Mouse (Mus musculus): Measurements from ENCODE around the gene Phospho1. TPM values are rescaled to one million over a fixed set of nuclear protein-coding genes. Genes with fewer than 3 reads are reported as not detected.

Gene Phospho1
- polyA plus RNA-seq, 1 experiment from 2014 or later = 8.3 TPM

DNA sequence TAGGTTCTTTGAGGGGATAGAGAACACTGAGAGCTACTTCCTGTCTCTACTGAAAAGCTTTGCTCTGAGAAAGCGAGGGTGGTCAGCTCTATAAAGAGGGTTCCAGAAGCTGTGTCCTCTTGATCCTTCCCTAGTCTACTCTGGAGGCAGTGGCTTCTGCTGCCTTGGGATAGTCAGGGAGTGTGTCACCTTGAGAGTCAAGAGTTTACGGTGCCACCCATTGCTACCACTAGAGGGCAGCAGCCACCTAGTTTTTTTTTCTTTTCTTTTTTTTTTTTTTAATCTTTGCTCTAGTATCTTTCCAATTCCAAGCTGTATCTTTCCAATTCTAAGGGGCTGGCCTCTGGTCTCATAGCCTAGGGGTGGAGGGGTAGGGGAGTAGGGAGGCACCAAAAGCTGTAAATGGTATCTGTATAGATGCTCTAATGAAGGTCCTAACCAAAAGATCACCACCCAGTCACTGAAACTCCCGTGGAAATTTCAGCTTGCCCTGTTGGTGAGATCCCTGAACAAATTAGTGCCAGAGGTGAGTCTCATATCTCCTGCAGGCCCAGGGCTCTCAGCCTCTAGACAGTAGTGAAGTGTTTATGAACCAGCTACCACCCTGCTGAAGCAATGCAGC, 3.3 kb downstream of the Phospho1 start:
- Histone ChIP-seq H3K27me3 (peaks cover 79% of the 10 kb centered on the region), H3K4me2 (replicated peaks) (no peak overlapping the region), H3K27ac (replicated peaks) (no peak overlapping the region), H3K9me3 (replicated peaks) (no peaks in the 10 kb centered on the region), H3K4me3 (replicated peaks) (no peak overlapping the region), H3K9ac (no peak overlapping the region), H3K4me1 (peaks cover 27% of the 10 kb centered on the region), H3K36me3 (no peaks in the 10 kb centered on the region)
- ATAC-seq (ENCODE audit: insufficient number of reproducible peaks, low FRiP score, low TSS enrichment, low read depth) = no peak
- 16% methylated on average over 3 of the region's 3 CpGs for WGBS

DNA sequence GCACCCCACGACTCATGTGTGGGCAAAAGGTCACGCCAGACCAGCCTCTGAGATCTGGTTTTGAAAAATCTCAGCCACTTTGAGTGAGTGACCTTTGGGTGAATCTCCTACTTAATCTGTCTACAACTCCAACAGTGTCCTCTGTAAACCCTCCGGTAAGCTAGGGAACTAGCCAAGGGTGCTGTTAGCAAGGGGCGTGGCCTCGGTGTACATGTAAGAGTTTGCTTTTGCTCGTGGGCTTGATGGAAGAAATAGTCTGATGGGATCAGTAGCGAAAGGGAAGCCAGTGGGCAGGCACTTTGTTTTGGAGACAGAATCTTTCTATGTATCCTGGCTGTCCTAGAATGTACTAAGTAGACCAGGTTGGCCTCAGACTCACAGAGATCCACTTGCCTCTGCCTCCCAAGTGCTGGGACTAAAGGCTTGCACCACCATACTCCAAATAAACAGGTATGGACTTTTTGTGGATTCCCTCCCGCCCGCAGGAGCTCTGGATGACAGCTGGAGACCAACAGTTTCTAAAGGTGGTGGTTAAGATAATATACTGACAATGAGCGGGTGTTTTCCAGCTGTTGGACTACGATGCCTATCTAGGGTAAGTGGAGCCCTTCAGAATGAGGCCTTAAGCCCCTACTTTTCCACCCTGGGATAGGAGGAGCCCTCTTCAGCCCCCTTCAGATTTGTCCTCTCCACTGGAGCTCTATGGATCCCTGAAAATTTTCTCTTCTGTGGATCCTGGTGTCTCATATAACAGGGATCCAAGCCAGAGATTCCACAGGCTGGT, 4.1 kb downstream of the Phospho1 start:
- no peak for ATAC-seq (ENCODE audit: insufficient number of reproducible peaks, low FRiP score, low TSS enrichment, low read depth)
- Histone ChIP-seq H3K4me1 (peaks cover 32% of the 10 kb centered on the region), H3K27me3 (peaks cover 84% of the 10 kb centered on the region), H3K4me3 (replicated peaks) (0 out of 2 replicates have a peak overlapping the region, but pooled peaks have one; percentile 5), H3K27ac (replicated peaks) (no peak overlapping the region), H3K9me3 (replicated peaks) (no peaks in the 10 kb centered on the region), H3K4me2 (replicated peaks) (no peak overlapping the region), H3K9ac (no peak overlapping the region), H3K36me3 (no peaks in the 10 kb centered on the region)
- 67% methylated on average over 11 of the region's 11 CpGs for WGBS

DNA sequence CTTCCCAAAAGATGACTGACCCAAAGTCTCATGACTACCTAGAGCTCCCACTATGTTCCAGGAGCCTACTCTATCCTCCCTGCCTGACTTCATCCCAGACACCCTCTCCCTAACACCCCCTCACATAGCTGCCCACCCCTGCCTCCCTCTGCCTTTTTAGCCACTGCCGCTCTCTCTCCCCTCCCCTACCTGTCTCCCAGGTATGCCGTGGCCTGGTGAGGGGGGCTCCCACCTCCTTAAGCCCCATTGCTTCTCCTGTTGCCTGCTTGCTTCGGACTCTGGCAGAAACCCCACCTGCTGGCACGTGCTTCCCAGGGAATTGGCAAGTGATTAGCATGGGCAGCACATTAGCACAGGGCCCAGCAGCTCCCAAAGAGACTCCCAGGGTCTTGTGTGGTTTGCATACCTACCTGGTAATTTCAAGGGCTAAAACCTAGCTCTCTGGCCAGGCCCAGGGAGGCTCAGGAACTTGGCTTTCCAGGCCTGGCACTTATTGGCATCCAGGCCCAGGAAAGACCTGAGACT, 5.3 kb downstream of the Phospho1 start:
- H3K4me3 ChIP-seq (replicated peaks) = no peak overlapping the region
- peaks cover 42% of the 10 kb centered on the region for H3K4me1 ChIP-seq
- peaks cover 95% of the 10 kb centered on the region for H3K27me3 ChIP-seq
- H3K4me2 ChIP-seq (replicated peaks) = no peak overlapping the region
- no peak overlapping the region for H3K27ac ChIP-seq (replicated peaks)
- ATAC-seq (ENCODE audit: insufficient number of reproducible peaks, low FRiP score, low TSS enrichment, low read depth) = no peak
- no peak overlapping the region for H3K9ac ChIP-seq
- no peaks in the 10 kb centered on the region for H3K36me3 ChIP-seq
- H3K9me3 ChIP-seq (replicated peaks) = no peaks in the 10 kb centered on the region
- 22% methylated on average over 4 of the region's 4 CpGs for WGBS

DNA sequence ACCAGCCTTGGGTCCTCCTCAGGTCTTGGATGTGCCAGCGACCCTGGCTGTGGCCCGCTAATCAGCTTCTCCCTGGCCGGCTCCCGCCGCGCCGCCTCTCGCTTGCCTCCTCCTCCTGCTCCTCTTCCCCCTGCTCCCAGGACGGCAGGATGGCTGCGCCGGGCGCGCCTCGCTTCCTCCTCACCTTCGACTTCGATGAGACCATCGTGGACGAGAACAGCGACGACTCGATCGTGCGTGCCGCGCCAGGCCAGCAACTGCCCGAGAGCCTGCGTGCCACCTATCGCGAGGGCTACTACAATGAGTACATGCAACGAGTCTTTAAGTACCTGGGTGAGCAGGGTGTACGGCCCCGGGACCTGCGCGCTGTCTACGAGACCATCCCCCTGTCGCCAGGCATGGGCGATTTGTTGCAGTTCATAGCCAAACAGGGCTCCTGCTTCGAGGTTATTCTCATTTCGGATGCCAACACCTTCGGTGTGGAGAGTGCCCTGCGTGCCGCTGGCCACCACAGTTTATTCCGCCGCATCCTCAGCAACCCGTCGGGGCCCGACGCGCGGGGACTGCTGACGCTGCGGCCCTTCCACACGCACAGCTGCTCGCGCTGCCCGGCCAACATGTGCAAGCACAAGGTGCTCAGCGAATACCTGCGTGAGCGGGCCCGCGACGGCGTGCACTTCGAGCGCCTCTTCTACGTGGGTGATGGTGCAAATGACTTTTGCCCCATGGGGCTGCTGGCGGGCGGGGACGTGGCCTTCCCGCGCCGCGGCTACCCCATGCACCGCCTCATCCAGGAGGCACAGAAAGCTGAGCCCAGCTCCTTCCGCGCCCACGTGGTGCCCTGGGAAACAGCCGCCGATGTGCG, 6.3 kb downstream of the Phospho1 start:
- Histone ChIP-seq H3K4me2 (replicated peaks) (peak overlapping the region; percentile 50), H3K36me3 (no peaks in the 10 kb centered on the region), H3K4me3 (replicated peaks) (peak overlapping the region; percentile 33), H3K27me3 (peaks cover 95% of the 10 kb centered on the region), H3K9me3 (replicated peaks) (no peaks in the 10 kb centered on the region), H3K27ac (replicated peaks) (no peak overlapping the region), H3K4me1 (peaks cover 37% of the 10 kb centered on the region), H3K9ac (no peak overlapping the region)
- 2% methylated on average over 80 of the region's 80 CpGs for WGBS
- no peak for ATAC-seq (ENCODE audit: insufficient number of reproducible peaks, low FRiP score, low TSS enrichment, low read depth)

DNA sequence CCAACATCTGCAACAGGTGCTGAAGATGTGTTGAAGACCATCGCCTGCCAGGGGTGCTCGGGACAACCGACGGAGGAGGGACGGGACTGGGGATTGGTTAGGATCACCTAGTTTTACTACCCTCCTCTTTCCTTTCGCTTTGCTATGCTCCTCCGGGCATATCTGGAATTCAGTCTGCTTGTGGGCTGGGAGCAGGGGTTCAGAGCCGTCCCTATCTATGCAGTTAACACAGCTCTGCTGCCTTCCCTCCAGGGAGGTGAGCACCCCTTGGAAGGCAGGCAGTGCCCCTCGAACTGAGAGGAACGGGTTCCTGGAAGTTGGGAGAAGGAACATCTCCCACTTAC, 6.9 kb downstream of the Phospho1 start:
- WGBS = 3% methylated on average over 10 of the region's 10 CpGs
- H3K9ac ChIP-seq = no peak overlapping the region
- no peak for ATAC-seq (ENCODE audit: insufficient number of reproducible peaks, low FRiP score, low TSS enrichment, low read depth)
- no peaks in the 10 kb centered on the region for H3K9me3 ChIP-seq (replicated peaks)
- H3K27ac ChIP-seq (replicated peaks) = no peak overlapping the region
- no peaks in the 10 kb centered on the region for H3K36me3 ChIP-seq
- peak overlapping the region; percentile 33 for H3K4me3 ChIP-seq (replicated peaks)
- peaks cover 41% of the 10 kb centered on the region for H3K4me1 ChIP-seq
- H3K27me3 ChIP-seq = peaks cover 99% of the 10 kb centered on the region
- peak overlapping the region; percentile 50 for H3K4me2 ChIP-seq (replicated peaks)

DNA sequence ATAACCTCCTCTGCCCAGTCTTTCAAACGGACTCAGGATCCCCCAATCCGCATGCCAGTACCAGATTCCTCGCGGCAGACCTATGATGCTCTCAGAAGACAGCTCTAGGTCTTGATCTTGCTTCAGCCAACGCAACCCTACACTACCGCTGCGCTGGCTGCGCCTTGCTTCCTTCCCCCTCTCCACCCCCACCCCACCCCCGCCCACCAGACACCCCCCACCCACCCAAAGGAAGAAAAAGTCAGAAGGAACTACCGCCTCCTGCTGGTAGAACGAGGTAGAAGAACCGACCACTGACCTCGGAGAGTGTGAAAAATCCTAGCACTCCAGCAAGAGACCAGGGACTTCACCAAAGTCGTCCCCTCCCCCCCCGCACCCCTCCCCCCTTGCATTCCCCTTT, 7.3 kb downstream of the Phospho1 start:
- 6% methylated on average over 15 of the region's 15 CpGs for WGBS
- Histone ChIP-seq H3K4me3 (replicated peaks) (peak overlapping the region; percentile 33), H3K9me3 (replicated peaks) (no peaks in the 10 kb centered on the region), H3K4me2 (replicated peaks) (peak overlapping the region; percentile 50), H3K4me1 (peaks cover 44% of the 10 kb centered on the region), H3K9ac (no peak overlapping the region), H3K27ac (replicated peaks) (no peak overlapping the region), H3K36me3 (no peaks in the 10 kb centered on the region), H3K27me3 (peaks cover 99% of the 10 kb centered on the region)
- ATAC-seq (ENCODE audit: insufficient number of reproducible peaks, low FRiP score, low TSS enrichment, low read depth) = no peak

DNA sequence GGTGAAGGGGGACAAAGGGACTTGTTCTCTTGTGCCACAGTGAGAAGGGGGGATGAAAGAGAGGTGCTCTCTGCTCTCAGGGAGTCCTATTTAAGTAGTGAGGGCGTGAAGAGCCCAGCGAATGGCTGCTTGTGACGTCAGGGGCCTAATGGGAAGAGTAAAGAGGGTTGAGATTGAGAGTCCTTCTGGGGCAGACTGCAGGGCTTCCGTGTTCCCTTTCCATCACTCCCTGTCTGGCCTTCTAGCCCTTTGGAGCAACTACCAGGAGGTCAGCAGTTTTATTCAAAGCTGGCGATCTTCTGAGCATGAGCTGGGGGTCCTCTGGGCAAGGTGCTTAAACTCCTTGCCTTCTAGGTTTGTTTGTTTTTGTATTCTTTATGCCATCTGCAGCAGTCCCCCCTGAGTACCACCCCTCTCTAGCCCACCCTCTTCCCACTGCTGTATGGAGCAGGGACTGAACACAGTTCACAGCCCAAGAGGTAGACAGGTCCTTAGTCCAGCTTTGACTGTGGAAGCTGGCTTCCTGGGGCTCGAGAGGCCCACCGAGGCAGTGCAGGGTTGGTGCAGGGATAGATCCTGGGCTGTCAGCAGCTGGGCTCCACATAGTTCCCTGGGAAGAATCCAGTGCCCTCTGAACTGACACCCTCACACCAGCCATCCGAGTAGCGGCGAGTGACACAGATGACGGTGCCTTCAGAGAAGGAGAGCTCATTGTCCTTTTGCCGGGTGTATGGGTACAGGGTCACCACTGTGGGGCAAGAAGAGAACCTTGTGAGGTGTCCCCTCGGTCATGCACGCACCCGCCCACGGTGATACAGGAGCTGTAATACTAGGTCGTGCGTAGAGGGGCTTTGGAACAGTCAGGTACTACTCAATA, 8.1 kb downstream of the Phospho1 start:
- H3K9ac ChIP-seq = no peak overlapping the region
- no peaks in the 10 kb centered on the region for H3K9me3 ChIP-seq (replicated peaks)
- no peaks in the 10 kb centered on the region for H3K36me3 ChIP-seq
- H3K27me3 ChIP-seq = peaks cover 98% of the 10 kb centered on the region
- no peak overlapping the region for H3K4me2 ChIP-seq (replicated peaks)
- no peak for ATAC-seq (ENCODE audit: insufficient number of reproducible peaks, low FRiP score, low TSS enrichment, low read depth)
- WGBS = 44% methylated on average over 18 of the region's 18 CpGs
- no peak overlapping the region for H3K27ac ChIP-seq (replicated peaks)
- H3K4me1 ChIP-seq = peaks cover 52% of the 10 kb centered on the region
- no peak overlapping the region for H3K4me3 ChIP-seq (replicated peaks)

DNA sequence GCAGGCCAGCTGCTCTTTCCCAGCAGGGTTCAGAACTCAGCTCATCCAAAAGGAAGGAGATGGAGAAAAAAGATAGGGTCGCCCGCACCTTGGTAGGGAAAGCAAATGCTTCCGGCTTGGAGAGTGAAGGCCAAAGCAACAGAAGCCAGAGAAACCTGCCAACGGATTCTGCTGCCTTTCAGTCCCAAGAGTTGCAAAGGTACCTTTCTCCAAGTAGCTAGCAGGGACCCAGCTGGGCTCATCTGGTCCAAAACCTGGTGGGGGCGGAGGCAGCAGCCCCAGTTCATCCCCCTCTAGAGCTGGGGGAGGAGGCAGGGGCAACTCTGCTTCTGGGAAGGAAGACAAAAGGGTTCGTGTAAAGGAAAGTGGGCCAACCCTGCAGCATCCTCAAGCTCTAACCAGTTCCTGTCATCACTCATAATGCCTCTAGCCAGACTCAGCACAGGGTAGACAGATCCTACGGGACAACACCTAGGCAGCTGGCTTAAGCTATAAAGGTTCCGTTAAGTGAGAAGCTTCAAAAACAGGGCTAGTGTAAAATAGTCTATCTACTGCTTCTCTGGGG, 8.8 kb downstream of the Phospho1 start:
- ATAC-seq (ENCODE audit: insufficient number of reproducible peaks, low FRiP score, low TSS enrichment, low read depth) = no peak
- Histone ChIP-seq H3K27me3 (peaks cover 92% of the 10 kb centered on the region), H3K4me3 (replicated peaks) (no peak overlapping the region), H3K27ac (replicated peaks) (no peak overlapping the region), H3K4me1 (peaks cover 58% of the 10 kb centered on the region), H3K4me2 (replicated peaks) (no peak overlapping the region), H3K9me3 (replicated peaks) (no peaks in the 10 kb centered on the region), H3K9ac (no peak overlapping the region), H3K36me3 (no peaks in the 10 kb centered on the region)
- 24% methylated on average over 8 of the region's 8 CpGs for WGBS

DNA sequence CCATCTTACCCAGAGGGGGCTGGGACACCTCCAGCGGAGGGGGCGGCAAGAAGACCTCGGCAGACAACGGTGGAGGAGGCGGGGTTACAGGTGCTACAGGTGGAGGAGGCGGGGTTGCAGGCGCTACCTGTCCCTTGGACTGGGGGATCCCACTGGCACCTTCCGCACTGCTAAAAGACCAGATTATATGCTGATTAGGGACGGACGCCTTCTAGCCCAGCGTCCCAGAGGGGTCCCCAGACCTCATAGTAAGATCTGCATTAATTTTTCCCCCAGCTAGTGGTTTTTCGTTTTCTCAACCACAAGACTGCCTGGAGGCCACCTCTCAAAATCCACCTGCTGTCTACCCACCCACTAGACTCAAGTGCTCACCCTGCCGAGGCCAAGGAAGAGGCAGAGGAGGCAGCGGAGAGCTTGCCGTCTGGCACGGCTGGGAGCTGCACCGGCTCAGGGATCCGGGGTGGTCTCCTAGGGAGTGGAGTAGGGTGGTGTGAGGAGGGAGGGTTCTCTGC, 9.4 kb downstream of the Phospho1 start:
- 0 out of 2 replicates have a peak, but pooled peaks have one; percentile 8 for ATAC-seq (ENCODE audit: insufficient number of reproducible peaks, low FRiP score, low TSS enrichment, low read depth)
- H3K9ac ChIP-seq = no peak overlapping the region
- no peaks in the 10 kb centered on the region for H3K9me3 ChIP-seq (replicated peaks)
- peak overlapping the region; percentile 15; the same call in 1 of the 2 replicates for H3K4me2 ChIP-seq (replicated peaks)
- no peaks in the 10 kb centered on the region for H3K36me3 ChIP-seq
- peaks cover 86% of the 10 kb centered on the region for H3K27me3 ChIP-seq
- H3K27ac ChIP-seq (replicated peaks) = no peak overlapping the region
- WGBS = 12% methylated on average over 18 of the region's 18 CpGs
- no peak overlapping the region for H3K4me3 ChIP-seq (replicated peaks)
- H3K4me1 ChIP-seq = peaks cover 58% of the 10 kb centered on the region

DNA sequence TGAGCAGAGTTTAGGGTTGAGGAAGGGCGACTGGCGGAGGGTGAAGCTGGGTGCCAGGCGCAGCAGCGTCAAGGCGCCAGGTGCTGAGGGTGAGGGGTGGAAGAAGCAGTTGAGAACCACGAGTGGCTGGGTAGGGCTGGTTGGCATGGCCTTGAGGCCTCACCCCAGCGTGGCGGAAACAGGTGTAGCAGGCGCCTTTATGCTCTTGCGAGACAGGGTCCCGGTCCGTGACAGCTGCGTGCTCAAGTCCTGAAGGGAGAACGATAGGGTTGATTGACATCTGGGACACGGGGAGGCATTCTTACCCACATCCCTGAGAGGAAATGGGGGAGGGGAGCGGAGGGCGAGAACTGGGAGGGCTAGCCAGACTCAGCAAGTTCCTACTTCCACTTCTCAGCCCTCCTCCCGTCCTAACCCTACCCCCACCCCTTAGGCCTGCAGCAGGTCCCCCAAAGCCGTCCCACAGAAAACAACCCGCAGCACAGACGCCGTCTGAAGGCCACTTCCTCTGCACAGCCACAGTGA, 9.9 kb downstream of the Phospho1 start:
- H3K4me2 ChIP-seq (replicated peaks) = peak overlapping the region; percentile 15
- no peak overlapping the region for H3K9ac ChIP-seq
- no peak overlapping the region for H3K4me3 ChIP-seq (replicated peaks)
- H3K36me3 ChIP-seq = no peaks in the 10 kb centered on the region
- 7% methylated on average over 22 of the region's 22 CpGs for WGBS
- H3K27me3 ChIP-seq = peaks cover 80% of the 10 kb centered on the region
- ATAC-seq (ENCODE audit: insufficient number of reproducible peaks, low FRiP score, low TSS enrichment, low read depth) = 0 out of 2 replicates have a peak, but pooled peaks have one; percentile 21
- no peak overlapping the region for H3K27ac ChIP-seq (replicated peaks)
- H3K9me3 ChIP-seq (replicated peaks) = no peaks in the 10 kb centered on the region
- peaks cover 58% of the 10 kb centered on the region for H3K4me1 ChIP-seq

Data from embryonic facial prominence, embryonic 15.5 days (tissue).